ENCODE assay signal across 31 mouse cellular contexts in the genomic region with DNA sequence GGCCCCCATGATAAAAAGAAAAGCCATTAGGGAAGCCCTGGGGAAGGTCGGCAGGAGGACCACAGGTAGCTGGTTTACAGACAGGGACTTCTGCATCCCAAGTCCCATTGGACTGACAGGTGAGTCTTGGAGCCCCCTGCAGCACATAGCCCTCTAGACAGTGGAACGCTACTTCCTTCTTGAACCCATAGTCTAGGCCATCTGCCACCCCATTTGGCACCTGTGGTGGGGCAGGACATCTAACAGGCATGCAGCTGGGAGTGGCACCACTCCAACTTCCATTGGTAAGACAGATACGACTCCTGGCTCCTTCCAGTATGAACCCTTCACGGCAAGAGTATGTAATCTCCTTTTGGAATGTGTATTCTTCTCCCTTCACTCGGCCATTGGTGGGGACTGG. TPM values are rescaled to one million over a fixed set of nuclear protein-coding genes. Genes with fewer than 3 reads are reported as not detected.
"Had no signal": no experiment of that assay in that cellular context is flagged by ENCODE, and none has a peak within 500 bp of the region (broad histone marks: within the 10 kb centered on the region; RNA-seq: fewer than 3 reads in every experiment).

No protein-coding gene starts in this region.

- H3K27me3 ChIP-seq: liver, embryonic 13.5 days had no signal

- H3K4me3 ChIP-seq: layer of hippocampus, adult 2 months; left cerebral cortex, adult 2 months; liver, embryonic 13.5 days had no signal

- H3K9me3 ChIP-seq: liver, embryonic 13.5 days had no signal

- H3K36me3 ChIP-seq: liver, embryonic 13.5 days had no signal

- H3K4me1 ChIP-seq: liver, embryonic 13.5 days had no signal

- H3K27ac ChIP-seq: layer of hippocampus, adult 2 months; left cerebral cortex, adult 2 months; liver, embryonic 13.5 days had no signal

- DNase-seq: kidney, postnatal 14 days; layer of hippocampus, postnatal 36 days; liver, embryonic 13.5 days; lung, adult 2 months; lung, postnatal 14 days; lung, postnatal 4 days; midbrain, embryonic 14.5 days; thymus, adult 18-20 months; thymus, postnatal 14 days had no signal

RNA-seq across cellular contexts. Expression of a gene that starts 60.0 kb away (rescaled TPM):
- total RNA-seq: layer of hippocampus, adult 2 months; layer of hippocampus, postnatal 10 days; layer of hippocampus, postnatal 36 days; left cerebral cortex, adult 2 months; left cerebral cortex, postnatal 10 days; left cerebral cortex, postnatal 36 days; liver, adult 2 months; megakaryocyte progenitor cell, adult 5-6 weeks; megakaryocyte-erythroid progenitor cell, adult 5-6 weeks; midbrain, postnatal 0 days had no signal
- polyA plus RNA-seq: kidney, embryonic 16.5 days; large intestine, adult 2 months; limb, embryonic 11.5 days; limb, embryonic 14.5 days; liver, adult 2 months; liver, embryonic 13.5 days; liver, embryonic 16.5 days; lung, adult 2 months; lung, embryonic 16.5 days; midbrain, embryonic 11.5 days; midbrain, embryonic 14.5 days; midbrain, postnatal 0 days; neural tube, embryonic 11.5 days; neural tube, embryonic 14.5 days; small intestine, adult 2 months; spleen, adult 2 months; stomach, embryonic 16.5 days; urinary bladder, adult 2 months had no signal
